In genomic region chr16:30515418-30515817, GRCm38 (mm10) we compare ENCODE assay signal across 10 mouse cellular contexts. TPM values are rescaled to one million over a fixed set of nuclear protein-coding genes. Genes with fewer than 3 reads are reported as not detected.
DNase-seq lines count a peak whose midpoint lies in the region; ATAC-seq and TF ChIP-seq lines count a peak whose summit lies in the region.
"Had no signal": no experiment of that assay in that cellular context is flagged by ENCODE, and none has a peak within 500 bp of the region (broad histone marks: within the 10 kb centered on the region; RNA-seq: fewer than 3 reads in every experiment).

No protein-coding gene starts in this region.

- H3K4me1 ChIP-seq in hindbrain, embryonic 11.5 days (replicated peaks; ENCODE audit: control insufficient read depth, insufficient read depth, low read length) = no peaks in the 10 kb centered on the region
- H3K4me1 ChIP-seq in hindbrain, embryonic 13.5 days (replicated peaks) = peaks cover 31% of the 10 kb centered on the region
- H3K4me1 ChIP-seq in midbrain, postnatal 0 days (ENCODE audit: insufficient read depth, low read length) = no peaks in the 10 kb centered on the region
- peaks cover 9% of the 10 kb centered on the region; the same call in 1 of the 2 replicates for H3K4me1 ChIP-seq in midbrain, embryonic 14.5 days (ENCODE audit: control insufficient read depth, insufficient read depth, low read length)

- no peaks in the 10 kb centered on the region for H3K9me3 ChIP-seq in hindbrain, embryonic 11.5 days (ENCODE audit: control insufficient read depth, low read length)
- H3K9me3 ChIP-seq in hindbrain, embryonic 13.5 days = no peaks in the 10 kb centered on the region
- no peaks in the 10 kb centered on the region for H3K9me3 ChIP-seq in midbrain, postnatal 0 days (ENCODE audit: low read length)
- H3K9me3 ChIP-seq in midbrain, embryonic 14.5 days (ENCODE audit: control insufficient read depth, low read length) = peaks cover 5% of the 10 kb centered on the region; the same call in 1 of the 2 replicates
- H3K9me3 ChIP-seq: heart, embryonic 15.5 days had no signal

- H3K4me2 ChIP-seq in hindbrain, embryonic 11.5 days (replicated peaks; ENCODE audit: low read depth, low read length) = no peak overlapping the region
- H3K4me2 ChIP-seq in hindbrain, embryonic 13.5 days = no peak overlapping the region
- H3K4me2 ChIP-seq in midbrain, postnatal 0 days (ENCODE audit: low read depth, low read length, poor library complexity, severe bottlenecking) = no peak overlapping the region
- no peak overlapping the region for H3K4me2 ChIP-seq in midbrain, embryonic 14.5 days (ENCODE audit: low read length)
- H3K4me2 ChIP-seq: heart, embryonic 15.5 days had no signal

- no peak overlapping the region for H3K27ac ChIP-seq in hindbrain, embryonic 11.5 days (ENCODE audit: low read depth, low read length)
- no peak overlapping the region for H3K27ac ChIP-seq in hindbrain, embryonic 13.5 days
- no peak overlapping the region for H3K27ac ChIP-seq in midbrain, postnatal 0 days (ENCODE audit: low read depth, low read length)
- no peak overlapping the region for H3K27ac ChIP-seq in midbrain, embryonic 14.5 days (replicated peaks; ENCODE audit: low read depth, low read length)
- H3K27ac ChIP-seq: heart, embryonic 15.5 days; macrophage had no signal

- WGBS in hindbrain, embryonic 11.5 days = 65% methylated on average over 12 of the region's 12 CpGs
- WGBS in hindbrain, embryonic 13.5 days = 63% methylated on average over 12 of the region's 12 CpGs
- WGBS in midbrain, postnatal 0 days = 68% methylated on average over 12 of the region's 12 CpGs
- WGBS in midbrain, embryonic 14.5 days = 70% methylated on average over 12 of the region's 12 CpGs

- no peak overlapping the region for H3K9ac ChIP-seq in hindbrain, embryonic 11.5 days (ENCODE audit: low read depth, low read length)
- H3K9ac ChIP-seq in hindbrain, embryonic 13.5 days = no peak overlapping the region
- H3K9ac ChIP-seq in midbrain, postnatal 0 days (replicated peaks; ENCODE audit: low read length, poor library complexity, severe bottlenecking) = no peak overlapping the region
- no peak overlapping the region for H3K9ac ChIP-seq in midbrain, embryonic 14.5 days (replicated peaks; ENCODE audit: low read length)
- H3K9ac ChIP-seq: heart, embryonic 15.5 days had no signal

- no peaks in the 10 kb centered on the region for H3K36me3 ChIP-seq in hindbrain, embryonic 11.5 days (ENCODE audit: control insufficient read depth, insufficient read depth, low read length)
- peaks cover 34% of the 10 kb centered on the region for H3K36me3 ChIP-seq in hindbrain, embryonic 13.5 days
- H3K36me3 ChIP-seq in midbrain, postnatal 0 days (ENCODE audit: insufficient read depth, low read length) = peaks cover 15% of the 10 kb centered on the region; the same call in 1 of the 2 replicates
- H3K36me3 ChIP-seq in midbrain, embryonic 14.5 days (ENCODE audit: control insufficient read depth, insufficient read depth, low read length) = peaks cover 45% of the 10 kb centered on the region
- H3K36me3 ChIP-seq: heart, embryonic 15.5 days had no signal

- no peak overlapping the region for H3K4me3 ChIP-seq in hindbrain, embryonic 11.5 days (ENCODE audit: low read depth, low read length)
- no peak overlapping the region for H3K4me3 ChIP-seq in hindbrain, embryonic 13.5 days
- no peak overlapping the region for H3K4me3 ChIP-seq in midbrain, postnatal 0 days (ENCODE audit: low read depth, low read length)
- H3K4me3 ChIP-seq in midbrain, embryonic 14.5 days (replicated peaks; ENCODE audit: low read depth, low read length) = no peak overlapping the region
- H3K4me3 ChIP-seq: heart, embryonic 15.5 days had no signal

- peak; percentile 50 for DNase-seq in hindbrain, embryonic 11.5 days (ENCODE audit: low spot score)
- no peak for DNase-seq in midbrain, postnatal 0 days (ENCODE audit: low spot score)
- no peak for DNase-seq in midbrain, embryonic 14.5 days
- peak; percentile 46 for DNase-seq in T-cell, adult 2 months (ENCODE audit: low spot score)
- DNase-seq in thymus, postnatal 14 days = peak; percentile 54
- no peak for DNase-seq in right cerebral cortex, postnatal 4 days
- DNase-seq in layer of hippocampus, adult 11-12 months (ENCODE audit: low spot score) = no peak

- no peaks in the 10 kb centered on the region for H3K27me3 ChIP-seq in hindbrain, embryonic 11.5 days (ENCODE audit: control insufficient read depth, insufficient read depth, low read length)
- H3K27me3 ChIP-seq in hindbrain, embryonic 13.5 days = no peaks in the 10 kb centered on the region
- no peaks in the 10 kb centered on the region for H3K27me3 ChIP-seq in midbrain, postnatal 0 days (ENCODE audit: insufficient read depth, low read length)
- no peaks in the 10 kb centered on the region for H3K27me3 ChIP-seq in midbrain, embryonic 14.5 days (ENCODE audit: control insufficient read depth, insufficient read depth, low read length)
- H3K27me3 ChIP-seq: heart, embryonic 15.5 days had no signal

- ATAC-seq in hindbrain, embryonic 11.5 days (ENCODE audit: low FRiP score) = no peak
- ATAC-seq in hindbrain, embryonic 13.5 days (ENCODE audit: low FRiP score) = no peak
- no peak for ATAC-seq in midbrain, postnatal 0 days (ENCODE audit: low FRiP score)
- no peak for ATAC-seq in midbrain, embryonic 14.5 days (ENCODE audit: low FRiP score, low TSS enrichment)

- TF ChIP-seq CTCF in midbrain, postnatal 0 days (IDR thresholded peaks at IDR 0.05) = peak; percentile 68

RNA-seq across cellular contexts. Expression of gene Tmem44, which starts 35.2 kb away (rescaled TPM):
- 30.9 and 32.0 TPM in 2 replicates for polyA plus RNA-seq in hindbrain, embryonic 11.5 days (2014; fragmentation: Nextera tagmentation; extraction: Ambion mirVana)
- polyA plus RNA-seq in hindbrain, embryonic 13.5 days (2015; fragmentation: Nextera tagmentation; extraction: Ambion mirVana) = 73.7 and 82.8 TPM in 2 replicates
- total RNA-seq in midbrain, postnatal 0 days (2014; rRNA removed) = 114 and 124 TPM in 2 replicates
- 64.3 and 67.7 TPM in 2 replicates for polyA plus RNA-seq in midbrain, postnatal 0 days (2015; fragmentation: Nextera tagmentation; extraction: Ambion mirVana)
- 76.3 and 79.2 TPM in 2 replicates for polyA plus RNA-seq in midbrain, embryonic 14.5 days (2014; fragmentation: Nextera tagmentation; extraction: Ambion mirVana)
- polyA plus RNA-seq: macrophage had no signal

Comparison
In these comparisons a context has a peak if more than half of its experiments do, and no peak if none do; other contexts are left out.
1. DNase-seq: peak in hindbrain, embryonic 11.5 days (single experiment), T-cell, adult 2 months (single experiment) and thymus, postnatal 14 days (single experiment); none in midbrain, postnatal 0 days (single experiment), midbrain, embryonic 14.5 days (single experiment), right cerebral cortex, postnatal 4 days (single experiment) and layer of hippocampus, adult 11-12 months (single experiment).